Mouse (Mus musculus) ES-Bruce4 (cell line): ENCODE results near the gene Alg6. TPM values are rescaled to one million over a fixed set of nuclear protein-coding genes. Genes with fewer than 3 reads are reported as not detected.

Source experiments
- H3K27ac ChIP-seq: 2 replicates; pipeline ENCODE4 v1.5.1; 2012; ENCODE audit warnings: low read length, inconsistent platforms; ENCODE audit not compliant: insufficient read depth
- H3K27me3 ChIP-seq: 2 replicates; pipeline ENCODE4 v1.6.1; 2012; ENCODE audit warnings: mild to moderate bottlenecking, low read length, inconsistent platforms; ENCODE audit not compliant: control insufficient read depth, poor library complexity, insufficient read depth, severe bottlenecking
- H3K36me3 ChIP-seq: 2 replicates; pipeline ENCODE4 v1.6.1; 2012; ENCODE audit warnings: inconsistent platforms, mild to moderate bottlenecking, low read length, moderate library complexity; ENCODE audit not compliant: control insufficient read depth, poor library complexity, insufficient read depth, severe bottlenecking
- H3K4me1 ChIP-seq: one replicate; pipeline ENCODE4 v1.8.1; 2011; ENCODE audit warnings: low read length; ENCODE audit not compliant: control insufficient read depth, insufficient read depth
- H3K4me3 ChIP-seq: 2 replicates; pipeline ENCODE4 v1.5.1; 2011; ENCODE audit warnings: low read depth, mild to moderate bottlenecking, low read length
- H3K9ac ChIP-seq: 2 replicates; pipeline ENCODE4 v1.6.1; 2012; ENCODE audit warnings: low read depth, mild to moderate bottlenecking, inconsistent platforms; ENCODE audit not compliant: poor library complexity, severe bottlenecking
- H3K9me3 ChIP-seq: replicated peaks from 2 replicates; pipeline ENCODE4 v1.6.1; 2012; ENCODE audit warnings: mild to moderate bottlenecking, low read length, inconsistent platforms; ENCODE audit not compliant: control insufficient read depth, poor library complexity, insufficient read depth, severe bottlenecking
- CTCF ChIP-seq: IDR thresholded peaks from one replicate; pipeline ENCODE4 v1.8.1; 2011; ENCODE audit warnings: low read depth, low read length
- EP300 ChIP-seq: IDR thresholded peaks from 2 replicates; pipeline ENCODE4 v1.6.1; 2011; ENCODE audit warnings: low read depth, low read length; ENCODE audit not compliant: insufficient read depth
- POLR2A ChIP-seq: IDR thresholded peaks from one replicate; pipeline ENCODE4 v1.8.1; 2011; ENCODE audit warnings: low read length; ENCODE audit not compliant: insufficient read depth
- polyA plus RNA-seq: library from polyadenylated mRNA; stranded (reverse); fragments of >200 nt; gene quantifications from 2 replicates; pipeline ENCODE4 v1.2.4, GENCODE M21; 2011; ENCODE audit warnings: low read depth; ENCODE audit not compliant: missing spikeins, insufficient read depth, insufficient read length

Gene Alg6
- polyA plus RNA-seq = 49.4 and 49.5 TPM in 2 replicates

DNA sequence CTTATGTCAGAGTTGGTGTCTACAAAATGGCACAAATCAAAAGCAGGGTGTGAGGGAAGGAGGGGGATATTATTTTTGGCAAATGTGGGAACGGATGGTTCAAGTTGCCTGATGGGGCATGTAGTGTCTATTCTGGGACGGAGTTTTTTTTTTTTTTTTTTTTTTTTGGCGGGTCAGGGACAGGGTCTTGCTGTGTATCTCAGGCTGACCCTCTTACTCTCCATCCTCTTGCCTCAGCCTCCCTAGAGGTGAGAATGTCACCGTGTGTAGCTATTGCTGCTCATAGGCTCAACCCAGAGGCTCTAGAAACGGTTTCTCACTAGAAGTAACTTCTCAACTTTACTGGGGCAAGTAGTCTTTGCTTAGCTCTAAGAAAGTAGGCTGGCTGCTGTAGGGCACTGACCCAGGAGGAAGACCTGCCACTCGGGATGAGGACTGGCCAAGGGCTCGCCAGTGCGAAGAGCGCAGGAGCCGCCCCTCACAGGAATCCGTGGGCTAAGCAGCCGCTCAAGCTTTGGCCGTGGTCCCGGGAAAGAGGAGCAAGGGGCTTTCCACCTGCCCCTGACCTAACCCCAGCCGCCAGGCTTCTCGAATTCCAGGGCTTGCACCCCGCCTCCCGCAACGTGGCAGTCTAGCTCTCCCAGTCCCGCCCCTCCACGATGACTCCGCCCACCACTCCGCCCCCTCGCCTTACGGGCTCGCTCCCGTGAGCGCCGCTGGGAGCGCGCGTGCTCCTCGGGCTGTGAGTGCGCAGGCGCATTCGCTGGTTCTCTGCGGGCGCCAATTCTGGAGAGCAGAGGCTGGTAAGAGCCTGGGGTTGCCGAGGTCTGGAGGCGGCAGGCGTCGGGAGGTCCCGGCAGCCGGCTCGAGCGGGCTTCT, at the start of gene Alg6:
Gene Alg6 (plus strand): TSS at position 761 of the 879 bp plus-strand sequence.
- Histone ChIP-seq H3K9ac (peak within 1 kb of the TSS; percentile 76), H3K9me3 (no peaks in the 10 kb centered on the region), H3K36me3 (peaks cover 14% of the 10 kb centered on the region), H3K4me3 (peak within 1 kb of the TSS; percentile 84), H3K27me3 (no peaks in the 10 kb centered on the region), H3K27ac (no peak within 1 kb of the TSS), H3K4me1 (no peaks in the 10 kb centered on the region)
- 0 out of 2 replicates have a peak, but pooled peaks have one; percentile 25 for TF ChIP-seq EP300
- TF ChIP-seq POLR2A = peak; percentile 88
- no peak for TF ChIP-seq CTCF

DNA sequence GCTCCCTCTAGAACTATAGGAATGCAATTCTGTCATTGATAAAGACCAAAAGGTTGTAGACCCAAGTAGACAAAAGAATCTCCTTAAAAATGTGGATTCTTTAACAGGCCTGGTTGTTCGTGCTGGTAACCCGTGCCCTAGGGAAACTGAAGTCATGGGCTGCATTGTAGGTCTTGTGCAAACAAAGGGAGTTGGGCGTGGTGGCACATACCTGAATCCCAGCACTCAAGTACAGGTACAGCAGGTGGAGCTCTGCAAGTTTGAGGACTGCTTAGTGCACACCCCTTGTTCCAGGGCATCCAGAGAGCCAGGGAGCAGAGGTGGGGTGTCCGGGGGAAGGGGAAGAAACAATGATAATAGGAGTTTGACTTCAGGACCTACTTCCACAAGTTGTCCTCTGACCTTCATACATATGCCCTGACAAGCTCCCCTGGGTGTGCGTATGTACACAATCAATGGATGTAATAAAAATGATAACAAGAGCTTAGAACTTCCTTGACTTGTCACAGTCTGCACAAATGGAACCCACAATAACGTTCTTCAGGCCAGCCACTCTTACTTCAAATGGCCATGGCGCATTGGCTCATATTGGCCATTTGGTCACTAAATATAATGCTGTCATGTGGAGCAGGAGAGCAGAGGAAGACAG, 45.1 kb upstream of the Alg6 start:
- H3K27me3 ChIP-seq = 0 out of 2 replicates have a peak, but pooled peaks cover 2% of the 10 kb centered on the region
- H3K36me3 ChIP-seq = no peaks in the 10 kb centered on the region
- no peak overlapping the region for H3K9ac ChIP-seq
- H3K4me1 ChIP-seq = peaks cover 5% of the 10 kb centered on the region
- H3K27ac ChIP-seq = peak overlapping the region; percentile 74; the same call in 1 of the 2 replicates
- TF ChIP-seq EP300 (peak; percentile 98), POLR2A (no peak), CTCF (no peak)
- H3K9me3 ChIP-seq = no peaks in the 10 kb centered on the region
- no peak overlapping the region for H3K4me3 ChIP-seq

- no peaks in the 10 kb centered on the region for H3K9me3 ChIP-seq
- 0 out of 2 replicates have a peak, but pooled peaks cover 2% of the 10 kb centered on the region for H3K27me3 ChIP-seq
- TF ChIP-seq CTCF = no peak
- no peak for TF ChIP-seq POLR2A
- no peak for TF ChIP-seq EP300
- no peak overlapping the region for H3K9ac ChIP-seq
- H3K27ac ChIP-seq = no peak overlapping the region
- H3K4me1 ChIP-seq = peaks cover 5% of the 10 kb centered on the region
- no peak overlapping the region for H3K4me3 ChIP-seq
- no peaks in the 10 kb centered on the region for H3K36me3 ChIP-seq
These were observed 40.3 kb upstream of the Alg6 start for GRCm38 (mm10) chr4:99675191-99675590.

DNA sequence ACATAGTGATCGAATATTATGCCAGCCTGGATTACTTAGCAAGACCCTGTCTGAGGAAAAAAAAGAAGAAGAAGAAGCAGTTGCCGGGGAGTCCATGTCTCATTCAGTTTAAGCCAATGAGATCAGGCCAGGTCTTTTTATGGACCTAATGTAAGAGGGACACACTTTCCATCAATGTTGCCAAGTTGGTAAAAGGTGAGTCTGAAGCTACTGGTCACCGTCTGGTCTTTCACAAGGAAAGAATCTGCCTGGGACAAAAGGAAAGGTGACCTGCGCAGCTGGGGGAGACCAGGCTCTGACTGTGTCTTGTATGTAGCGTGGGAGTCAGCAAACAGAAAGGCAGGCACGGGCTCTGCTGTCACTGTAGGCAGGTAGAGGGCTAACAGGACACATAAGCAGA, 31.5 kb upstream of the Alg6 start:
- Histone ChIP-seq H3K9me3 (no peaks in the 10 kb centered on the region), H3K36me3 (no peaks in the 10 kb centered on the region), H3K27me3 (no peaks in the 10 kb centered on the region), H3K27ac (no peak overlapping the region), H3K9ac (no peak overlapping the region), H3K4me3 (no peak overlapping the region), H3K4me1 (no peaks in the 10 kb centered on the region)
- TF ChIP-seq CTCF (no peak), EP300 (no peak), POLR2A (no peak)

DNA sequence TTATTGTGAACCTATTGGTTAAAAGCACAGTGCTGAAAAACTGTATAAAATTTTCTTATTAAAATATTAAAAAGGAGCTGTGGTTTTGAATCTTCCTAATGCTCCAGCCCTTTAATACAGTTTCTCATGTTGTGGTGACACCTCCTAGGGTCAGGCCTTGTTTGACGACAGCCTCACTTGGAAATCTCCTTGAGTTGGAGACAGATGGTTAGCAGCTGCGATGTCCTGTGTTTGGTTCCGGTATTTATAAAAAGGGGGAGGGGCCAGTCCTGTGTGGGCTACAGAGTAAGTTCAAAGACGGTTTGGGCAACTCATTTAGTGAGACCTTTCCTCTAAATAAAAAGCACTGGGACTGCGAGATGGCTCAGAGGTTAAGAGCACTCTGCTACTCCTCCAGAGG, 29.2 kb upstream of the Alg6 start:
- Histone ChIP-seq H3K9ac (no peak overlapping the region), H3K4me3 (no peak overlapping the region), H3K9me3 (no peaks in the 10 kb centered on the region), H3K27me3 (no peaks in the 10 kb centered on the region), H3K27ac (no peak overlapping the region), H3K4me1 (no peaks in the 10 kb centered on the region), H3K36me3 (no peaks in the 10 kb centered on the region)
- TF ChIP-seq CTCF = no peak
- no peak for TF ChIP-seq EP300
- no peak for TF ChIP-seq POLR2A
